Mouse (Mus musculus): ENCODE data around the gene Fam57b. TPM values are rescaled to one million over a fixed set of nuclear protein-coding genes. Genes with fewer than 3 reads are reported as not detected.

Fam57b gene
- polyA plus RNA-seq, 1 experiment from 2014 or later = 1.2 TPM

GRCm38 (mm10) chr7:126823202-126823711 lies 25.8 kb downstream of the Fam57b start:
- peak overlapping the region; percentile 59 for H3K27ac ChIP-seq (replicated peaks)
- peaks cover 25% of the 10 kb centered on the region for H3K4me1 ChIP-seq
- no peaks in the 10 kb centered on the region for H3K9me3 ChIP-seq
- WGBS = under 1% methylated on average over 18 of the region's 19 CpGs
- H3K4me3 ChIP-seq = peak overlapping the region; percentile 58
- DNase-seq (ENCODE audit: low spot score) = peak; percentile 28
- H3K36me3 ChIP-seq (replicated peaks) = no peaks in the 10 kb centered on the region
- peaks cover 41% of the 10 kb centered on the region for H3K27me3 ChIP-seq (replicated peaks; ENCODE audit: low read depth, poor library complexity, severe bottlenecking)

DNA sequence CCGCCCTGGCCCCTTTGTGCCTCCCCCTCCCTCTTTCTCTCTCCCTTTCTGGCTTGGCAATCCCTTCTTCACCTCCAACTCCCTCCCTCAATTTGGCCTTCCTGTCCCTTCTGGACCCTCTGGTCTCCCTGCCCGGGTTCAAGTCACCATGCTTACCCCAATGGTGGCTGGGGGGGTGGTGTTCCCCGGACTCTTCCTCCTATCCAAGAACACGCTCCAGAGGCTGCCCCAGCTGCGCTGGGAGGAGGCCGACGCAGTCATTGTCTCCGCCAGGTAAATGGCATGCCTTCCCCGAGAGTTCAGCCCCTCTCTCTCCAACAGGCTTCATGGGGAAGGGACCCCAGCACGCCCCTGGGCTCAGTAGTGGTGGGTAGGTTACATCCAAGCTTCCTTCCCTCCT lies 26.5 kb downstream of the Fam57b start:
- WGBS = 7% methylated on average over 10 of the region's 10 CpGs
- Histone ChIP-seq H3K9me3 (no peaks in the 10 kb centered on the region), H3K36me3 (replicated peaks) (no peaks in the 10 kb centered on the region), H3K27ac (replicated peaks) (peak overlapping the region; percentile 48; the same call in 1 of the 2 replicates), H3K4me3 (peak overlapping the region; percentile 58), H3K27me3 (replicated peaks; ENCODE audit: low read depth, poor library complexity, severe bottlenecking) (peaks cover 43% of the 10 kb centered on the region), H3K4me1 (peaks cover 25% of the 10 kb centered on the region)
- DNase-seq (ENCODE audit: low spot score) = no peak

DNA sequence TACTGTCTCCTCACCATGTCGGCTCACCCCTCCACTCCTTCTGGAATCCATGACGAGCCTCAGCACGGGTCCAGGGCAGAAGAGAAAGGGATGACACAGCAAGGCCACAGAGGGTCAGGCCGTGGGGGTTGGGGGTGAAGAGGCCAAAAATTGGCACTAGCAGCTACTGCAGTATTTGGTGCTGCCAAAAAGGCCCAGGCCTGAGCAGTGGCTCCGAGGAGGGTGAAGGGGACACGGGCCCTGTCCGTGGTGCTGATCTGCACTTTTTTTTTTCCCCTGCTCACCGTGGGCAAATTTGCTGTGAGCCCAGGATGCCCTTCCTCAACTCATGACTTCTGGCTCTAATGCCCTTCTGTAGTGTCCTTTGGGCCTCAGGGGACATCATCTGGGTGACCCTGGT lies 27.9 kb downstream of the Fam57b start:
- WGBS = 23% methylated on average over 8 of the region's 8 CpGs
- H3K27me3 ChIP-seq (replicated peaks; ENCODE audit: low read depth, poor library complexity, severe bottlenecking) = peaks cover 56% of the 10 kb centered on the region
- no peak overlapping the region for H3K27ac ChIP-seq (replicated peaks)
- H3K4me3 ChIP-seq = no peak overlapping the region
- H3K4me1 ChIP-seq = peaks cover 37% of the 10 kb centered on the region
- H3K9me3 ChIP-seq = no peaks in the 10 kb centered on the region
- DNase-seq (ENCODE audit: low spot score) = peak; percentile 61
- no peaks in the 10 kb centered on the region for H3K36me3 ChIP-seq (replicated peaks)

GRCm38 (mm10) chr7:126825952-126826351 lies 28.5 kb downstream of the Fam57b start:
- H3K27me3 ChIP-seq (replicated peaks; ENCODE audit: low read depth, poor library complexity, severe bottlenecking) = peaks cover 62% of the 10 kb centered on the region
- no peaks in the 10 kb centered on the region for H3K9me3 ChIP-seq
- no peaks in the 10 kb centered on the region for H3K36me3 ChIP-seq (replicated peaks)
- H3K27ac ChIP-seq (replicated peaks) = no peak overlapping the region
- no peak overlapping the region for H3K4me3 ChIP-seq
- H3K4me1 ChIP-seq = peaks cover 38% of the 10 kb centered on the region
- no peak for DNase-seq (ENCODE audit: low spot score)
- 73% methylated on average over 5 of the region's 5 CpGs for WGBS

GRCm38 (mm10) chr7:126831539-126831938 lies 34.1 kb downstream of the Fam57b start, which contains the start of gene 4930451I11Rik:
Gene 4930451I11Rik (minus strand): TSS chr7:126831639.
- Histone ChIP-seq H3K27ac (replicated peaks) (peak within 1 kb of the TSS; percentile 24; the same call in 1 of the 2 replicates), H3K9me3 (no peaks in the 10 kb centered on the region), H3K36me3 (replicated peaks) (no peaks in the 10 kb centered on the region), H3K4me1 (peaks cover 26% of the 10 kb centered on the region), H3K4me3 (peak within 1 kb of the TSS; percentile 49), H3K27me3 (replicated peaks; ENCODE audit: low read depth, poor library complexity, severe bottlenecking) (peaks cover 32% of the 10 kb centered on the region)
- WGBS = 59% methylated on average over 5 of the region's 5 CpGs
- DNase-seq (ENCODE audit: low spot score) = no peak

DNA sequence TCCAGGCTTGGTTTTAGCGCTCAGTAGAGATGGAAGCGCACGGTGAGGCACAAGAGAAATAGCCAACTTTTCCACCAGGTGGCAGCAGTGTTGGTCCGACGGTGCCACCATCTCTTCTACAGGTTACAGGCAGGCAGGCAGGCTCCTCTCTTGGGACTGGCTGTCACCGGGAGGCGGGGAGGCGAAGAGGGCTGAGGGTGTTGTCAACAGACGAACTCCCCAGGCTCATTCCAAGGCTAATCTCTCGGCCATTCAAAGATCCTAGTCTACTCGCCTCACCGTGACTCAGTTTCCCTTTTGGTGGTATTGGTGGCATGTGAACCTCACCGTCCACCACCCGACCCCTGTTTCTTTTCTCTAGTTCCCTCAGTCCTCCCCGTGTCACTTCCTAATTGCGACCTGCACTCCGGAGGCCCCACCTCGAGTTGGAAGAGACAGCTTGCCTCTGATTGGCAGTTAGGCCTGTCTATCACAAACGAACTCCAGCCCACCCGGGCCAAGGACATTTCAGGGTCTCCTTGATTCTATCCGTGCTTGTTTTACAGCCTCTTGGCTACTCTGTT lies 34.6 kb downstream of the Fam57b start:
- peak overlapping the region; percentile 49 for H3K4me3 ChIP-seq
- H3K36me3 ChIP-seq (replicated peaks) = no peaks in the 10 kb centered on the region
- no peaks in the 10 kb centered on the region for H3K9me3 ChIP-seq
- H3K27ac ChIP-seq (replicated peaks) = peak overlapping the region; percentile 24; the same call in 1 of the 2 replicates
- peaks cover 32% of the 10 kb centered on the region for H3K27me3 ChIP-seq (replicated peaks; ENCODE audit: low read depth, poor library complexity, severe bottlenecking)
- WGBS = 2% methylated on average over 21 of the region's 21 CpGs
- H3K4me1 ChIP-seq = peaks cover 28% of the 10 kb centered on the region
- peak; percentile 79 for DNase-seq (ENCODE audit: low spot score)

- no peaks in the 10 kb centered on the region for H3K36me3 ChIP-seq (replicated peaks)
- H3K4me1 ChIP-seq = peaks cover 28% of the 10 kb centered on the region
- no peak overlapping the region for H3K4me3 ChIP-seq
- H3K27ac ChIP-seq (replicated peaks) = no peak overlapping the region
- H3K27me3 ChIP-seq (replicated peaks; ENCODE audit: low read depth, poor library complexity, severe bottlenecking) = peaks cover 28% of the 10 kb centered on the region
- no peak for DNase-seq (ENCODE audit: low spot score)
- 97% methylated on average over 1 of the region's 1 CpGs for WGBS
- H3K9me3 ChIP-seq = no peaks in the 10 kb centered on the region
Measured at GRCm38 (mm10) chr7:126833294-126833693, 35.8 kb downstream of the Fam57b start.

DNA sequence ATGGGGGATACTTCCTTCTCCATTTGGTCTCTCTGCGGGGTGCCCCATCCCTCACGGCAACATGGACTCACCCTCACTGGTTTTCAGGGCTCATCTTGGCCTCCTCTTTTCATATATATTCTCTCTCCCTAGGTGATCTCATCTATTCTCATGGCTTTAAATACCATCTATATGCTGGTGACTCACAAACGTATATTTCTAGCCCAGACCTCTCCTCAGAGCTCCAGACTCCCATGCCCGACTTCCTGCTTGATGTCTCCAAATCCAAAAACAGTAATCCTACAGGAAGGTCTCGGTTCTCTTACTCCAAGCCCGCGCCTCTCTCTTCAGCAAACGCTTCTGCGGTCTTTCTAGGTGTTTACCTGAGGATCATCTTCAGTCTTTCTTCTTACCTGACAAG lies 45.8 kb downstream of the Fam57b start:
- Histone ChIP-seq H3K4me1 (peaks cover 16% of the 10 kb centered on the region), H3K27me3 (replicated peaks; ENCODE audit: low read depth, poor library complexity, severe bottlenecking) (peaks cover 24% of the 10 kb centered on the region), H3K4me3 (no peak overlapping the region), H3K36me3 (replicated peaks) (no peaks in the 10 kb centered on the region), H3K9me3 (no peaks in the 10 kb centered on the region; the same call in 1 of the 2 replicates), H3K27ac (replicated peaks) (no peak overlapping the region)
- DNase-seq (ENCODE audit: low spot score) = no peak
- WGBS = 85% methylated on average over 9 of the region's 9 CpGs

DNA sequence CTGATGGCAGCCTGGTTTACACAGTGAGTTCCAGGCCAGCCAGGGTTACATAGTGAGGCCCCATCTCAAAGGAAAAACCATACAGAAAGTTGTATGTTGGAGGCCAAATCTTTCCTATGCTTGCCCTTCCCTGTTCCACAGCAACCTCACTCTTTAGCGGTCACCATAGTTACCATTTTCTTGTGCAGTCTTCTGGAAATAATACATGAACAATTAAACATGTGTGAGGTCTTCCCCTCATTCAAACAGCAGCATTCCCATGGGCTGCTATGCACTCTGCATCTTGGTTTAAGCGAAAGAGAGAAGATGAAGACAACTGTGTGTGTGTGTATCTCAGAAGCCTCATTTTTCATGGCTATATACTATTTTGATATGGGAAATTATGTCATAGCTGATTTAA lies 48.0 kb downstream of the Fam57b start:
- Histone ChIP-seq H3K4me3 (no peak overlapping the region), H3K27ac (replicated peaks) (no peak overlapping the region), H3K27me3 (replicated peaks; ENCODE audit: low read depth, poor library complexity, severe bottlenecking) (peaks cover 47% of the 10 kb centered on the region), H3K9me3 (no peaks in the 10 kb centered on the region; the same call in 1 of the 2 replicates), H3K4me1 (peaks cover 29% of the 10 kb centered on the region), H3K36me3 (replicated peaks) (no peaks in the 10 kb centered on the region)
- WGBS = 83% methylated on average over 2 of the region's 2 CpGs
- DNase-seq (ENCODE audit: low spot score) = no peak

GRCm38 (mm10) chr7:126847116-126847420 lies 49.6 kb downstream of the Fam57b start, which contains the start of gene Doc2a:
Gene Doc2a (plus strand): TSS chr7:126847416.
- 22% methylated on average over 4 of the region's 4 CpGs for WGBS
- H3K9me3 ChIP-seq = no peaks in the 10 kb centered on the region
- H3K4me1 ChIP-seq = peaks cover 44% of the 10 kb centered on the region
- peak within 1 kb of the TSS; percentile 74 for H3K4me3 ChIP-seq
- H3K36me3 ChIP-seq (replicated peaks) = peaks cover 14% of the 10 kb centered on the region
- no peak for DNase-seq (ENCODE audit: low spot score)
- H3K27ac ChIP-seq (replicated peaks) = peak within 1 kb of the TSS; percentile 78
- H3K27me3 ChIP-seq (replicated peaks; ENCODE audit: low read depth, poor library complexity, severe bottlenecking) = peaks cover 60% of the 10 kb centered on the region

GRCm38 (mm10) chr7:126847421-126848398 lies 50.2 kb downstream of the Fam57b start:
- H3K27me3 ChIP-seq (replicated peaks; ENCODE audit: low read depth, poor library complexity, severe bottlenecking) = peaks cover 62% of the 10 kb centered on the region
- H3K4me1 ChIP-seq = peaks cover 46% of the 10 kb centered on the region
- no peaks in the 10 kb centered on the region for H3K9me3 ChIP-seq
- DNase-seq (ENCODE audit: low spot score) = peak; percentile 74
- peak overlapping the region; percentile 78 for H3K27ac ChIP-seq (replicated peaks)
- 1% methylated on average over 74 of the region's 74 CpGs for WGBS
- peak overlapping the region; percentile 74 for H3K4me3 ChIP-seq
- H3K36me3 ChIP-seq (replicated peaks) = peaks cover 20% of the 10 kb centered on the region

GRCm38 (mm10) chr7:126848794-126849193 lies 51.3 kb downstream of the Fam57b start:
- Histone ChIP-seq H3K9me3 (no peaks in the 10 kb centered on the region), H3K4me3 (peak overlapping the region; percentile 74), H3K4me1 (peaks cover 46% of the 10 kb centered on the region), H3K27ac (replicated peaks) (0 out of 2 replicates have a peak overlapping the region, but pooled peaks have one; percentile 11), H3K36me3 (replicated peaks) (peaks cover 31% of the 10 kb centered on the region), H3K27me3 (replicated peaks; ENCODE audit: low read depth, poor library complexity, severe bottlenecking) (peaks cover 62% of the 10 kb centered on the region)
- WGBS = 34% methylated on average over 10 of the region's 10 CpGs
- no peak for DNase-seq (ENCODE audit: low spot score)

Data from embryonic facial prominence, embryonic 10.5 days (tissue).